Mouse (Mus musculus) myocyte (in vitro differentiated cells): ENCODE data around the gene Fam222a.

Source experiments
- E2F4 ChIP-seq: IDR thresholded peaks from one replicate; pipeline ENCODE4 v1.6.1; 2011; ENCODE audit warnings: mild to moderate bottlenecking, control low read depth, moderate library complexity; ENCODE audit not compliant: insufficient read depth
- MAX ChIP-seq: IDR thresholded peaks from one replicate; pipeline ENCODE4 v1.6.1; 2011; ENCODE audit warnings: low read depth, mild to moderate bottlenecking, control low read depth
- MYOD1 ChIP-seq, 3 experiments: IDR thresholded peaks; one replicate each; pipeline ENCODE4 v1.6.1; 2011; ENCODE audit warnings: control low read depth in 2 of 3, low read depth in 2 of 3, mild to moderate bottlenecking in 2 of 3, moderate library complexity in 1 of 3; ENCODE audit not compliant: insufficient read length in 2 of 3, control insufficient read depth in 1 of 3
- POLR2A ChIP-seq: IDR thresholded peaks from one replicate; pipeline ENCODE4 v1.6.1; 2011; ENCODE audit warnings: low read depth, mild to moderate bottlenecking, control low read depth, moderate library complexity; ENCODE audit not compliant: insufficient read length
- POLR2AphosphoS2 ChIP-seq: IDR thresholded peaks from one replicate; pipeline ENCODE4 v1.6.1; 2011; ENCODE audit warnings: low read depth, control low read depth; ENCODE audit not compliant: insufficient read length
- TCF12 ChIP-seq: IDR thresholded peaks from one replicate; pipeline ENCODE4 v1.6.1; 2011; ENCODE audit warnings: mild to moderate bottlenecking, control low read depth; ENCODE audit not compliant: poor library complexity, insufficient read depth, severe bottlenecking
- TCF3 ChIP-seq: IDR thresholded peaks from one replicate; pipeline ENCODE4 v1.6.1; 2011; ENCODE audit warnings: low read depth, control low read depth; ENCODE audit not compliant: insufficient read length
- USF1 ChIP-seq: IDR thresholded peaks from one replicate; pipeline ENCODE4 v1.6.1; 2011; ENCODE audit warnings: low read depth, mild to moderate bottlenecking, control low read depth, moderate library complexity

DNA sequence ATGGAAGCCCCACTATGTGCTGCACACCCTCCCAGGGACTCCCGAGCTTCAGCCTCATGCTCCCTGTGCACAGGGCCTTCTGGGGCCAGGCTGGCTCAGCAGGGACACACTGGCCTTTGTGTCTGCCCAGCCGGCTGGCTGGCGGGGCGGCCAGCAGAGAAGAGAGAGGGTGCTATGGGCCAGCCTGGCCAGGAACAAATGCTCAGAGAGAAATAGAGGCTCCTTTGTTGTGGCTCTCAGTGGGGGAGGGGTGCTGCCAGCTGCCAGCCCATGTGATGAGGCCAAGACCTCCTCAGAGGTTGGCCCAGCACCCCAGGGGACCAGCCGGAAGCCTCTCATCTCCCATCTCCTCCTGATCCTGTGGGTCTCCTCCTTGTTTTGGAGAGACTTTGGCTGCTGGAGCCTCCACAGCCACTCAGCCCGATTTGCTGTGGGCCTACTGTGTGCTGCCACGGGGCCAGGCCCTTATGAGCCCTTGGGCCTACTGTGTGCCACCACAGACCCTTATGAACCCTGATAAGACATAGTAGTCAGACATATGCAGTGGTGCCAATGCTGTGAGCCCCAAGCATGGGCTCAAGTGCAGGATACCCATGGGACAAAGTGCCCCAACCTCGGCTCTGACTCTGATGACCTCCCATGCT lies 12.0 kb downstream of the Fam222a start:
- TF ChIP-seq USF1 = no peak
- no peak for TF ChIP-seq POLR2A
- no peak for TF ChIP-seq POLR2AphosphoS2
- TF ChIP-seq E2F4 = no peak
- no peak for TF ChIP-seq MAX
- TF ChIP-seq TCF3 = no peak
- no peak for TF ChIP-seq MYOD1 (IDR thresholded peaks at IDR 0.05; ENCODE audit: control insufficient read depth in 1 of 3, insufficient read length in 2 of 3, low read depth in 2 of 3)
- TF ChIP-seq TCF12 = no peak
